Comparison of ENCODE assay signal across 9 mouse cellular contexts in genomic region chr16:14906393-14907100, GRCm38 (mm10). TPM values are rescaled to one million over a fixed set of nuclear protein-coding genes. Genes with fewer than 3 reads are reported as not detected.
DNase-seq lines count a peak whose midpoint lies in the region; ATAC-seq lines count a peak whose summit lies in the region.
"Had no signal": no experiment of that assay in that cellular context is flagged by ENCODE, and none has a peak within 500 bp of the region (broad histone marks: within the 10 kb centered on the region; RNA-seq: fewer than 3 reads in every experiment).

TSS of gene Efcab1 (plus strand) at chr16:14906606.

- peaks cover 4% of the 10 kb centered on the region; the same call in 1 of the 2 replicates for H3K27me3 ChIP-seq in heart, embryonic 16.5 days (ENCODE audit: control insufficient read depth, insufficient read depth, low read length)
- H3K27me3 ChIP-seq in hindbrain, embryonic 15.5 days: no peaks in the 10 kb centered on the region
- no peaks in the 10 kb centered on the region for H3K27me3 ChIP-seq in limb, embryonic 12.5 days

- DNase-seq in heart, adult 9 months (ENCODE audit: low spot score in 2 of 2): no peak
- DNase-seq in embryo, embryonic 11 days: peak; percentile 89
- peak; percentile 13 for DNase-seq in ovary, postnatal 14 days (ENCODE audit: low spot score)
- DNase-seq in spleen, postnatal 14 days (ENCODE audit: low spot score in 2 of 2): no peak
- DNase-seq in spleen, postnatal 10 days (ENCODE audit: low spot score in 2 of 2): no peak

- H3K36me3 ChIP-seq in heart, embryonic 16.5 days (ENCODE audit: control insufficient read depth, insufficient read depth): no peaks in the 10 kb centered on the region
- no peaks in the 10 kb centered on the region for H3K36me3 ChIP-seq in hindbrain, embryonic 15.5 days
- no peaks in the 10 kb centered on the region for H3K36me3 ChIP-seq in limb, embryonic 12.5 days

- no peaks in the 10 kb centered on the region for H3K4me1 ChIP-seq in heart, embryonic 16.5 days (ENCODE audit: control insufficient read depth, insufficient read depth, low read length)
- 0 out of 2 replicates have a peak, but pooled peaks cover 2% of the 10 kb centered on the region for H3K4me1 ChIP-seq in hindbrain, embryonic 15.5 days (replicated peaks)
- H3K4me1 ChIP-seq in limb, embryonic 12.5 days (replicated peaks): peaks cover 8% of the 10 kb centered on the region; the same call in 1 of the 2 replicates

- WGBS in heart, embryonic 16.5 days: 15% methylated on average over 15 of the region's 15 CpGs
- 10% methylated on average over 15 of the region's 15 CpGs for WGBS in hindbrain, embryonic 15.5 days
- 14% methylated on average over 15 of the region's 15 CpGs for WGBS in limb, embryonic 12.5 days

- H3K4me2 ChIP-seq in heart, embryonic 16.5 days (ENCODE audit: low read depth, low read length): peak within 1 kb of the TSS; percentile 38
- H3K4me2 ChIP-seq in hindbrain, embryonic 15.5 days: peak within 1 kb of the TSS; percentile 52
- peak within 1 kb of the TSS; percentile 51 for H3K4me2 ChIP-seq in limb, embryonic 12.5 days

- no peak within 1 kb of the TSS for H3K9ac ChIP-seq in heart, embryonic 16.5 days (ENCODE audit: low read length)
- H3K9ac ChIP-seq in hindbrain, embryonic 15.5 days: peak within 1 kb of the TSS; percentile 8
- H3K9ac ChIP-seq in limb, embryonic 12.5 days (replicated peaks): peak within 1 kb of the TSS; percentile 46

- H3K27ac ChIP-seq in heart, embryonic 16.5 days (ENCODE audit: low read length): no peak within 1 kb of the TSS
- H3K27ac ChIP-seq in hindbrain, embryonic 15.5 days (replicated peaks): peak within 1 kb of the TSS; percentile 63
- no peak within 1 kb of the TSS for H3K27ac ChIP-seq in limb, embryonic 12.5 days

- H3K4me3 ChIP-seq in heart, embryonic 16.5 days (ENCODE audit: low read length): no peak within 1 kb of the TSS
- peak within 1 kb of the TSS; percentile 34 for H3K4me3 ChIP-seq in hindbrain, embryonic 15.5 days
- peak within 1 kb of the TSS; percentile 33 for H3K4me3 ChIP-seq in limb, embryonic 12.5 days (replicated peaks)

- ATAC-seq in heart, embryonic 16.5 days (replicated peaks; ENCODE audit: extremely low read depth, insufficient read depth, low FRiP score): peak; percentile 69; the same call in 1 of the 2 replicates
- ATAC-seq in hindbrain, embryonic 15.5 days (ENCODE audit: low FRiP score, low read depth): peak; percentile 100
- peak; percentile 98 for ATAC-seq in limb, embryonic 12.5 days (ENCODE audit: insufficient number of reproducible peaks, insufficient read depth, low FRiP score, low TSS enrichment, low read depth)

- H3K9me3 ChIP-seq in heart, embryonic 16.5 days (replicated peaks; ENCODE audit: control insufficient read depth, low read length): no peaks in the 10 kb centered on the region
- H3K9me3 ChIP-seq in hindbrain, embryonic 15.5 days: no peaks in the 10 kb centered on the region
- H3K9me3 ChIP-seq in limb, embryonic 12.5 days: no peaks in the 10 kb centered on the region

RNA-seq across cellular contexts. Expression of gene Efcab1, which starts in this region (rescaled TPM):
- polyA plus RNA-seq in heart, embryonic 16.5 days (2015; fragmentation: Nextera tagmentation; extraction: Ambion mirVana): 1.3 and 2.2 TPM in 2 replicates
- polyA plus RNA-seq in hindbrain, embryonic 15.5 days (2015; fragmentation: Nextera tagmentation; extraction: Ambion mirVana): 13.1 and 14.3 TPM in 2 replicates
- 8.4 and 9.8 TPM in 2 replicates for polyA plus RNA-seq in limb, embryonic 12.5 days (2016; fragmentation: Nextera tagmentation; extraction: Ambion mirVana)
- polyA plus RNA-seq: liver, adult 2 months had no signal

Comparison
In these comparisons a context has a peak if more than half of its experiments do, and no peak if none do; other contexts are left out.
1. DNase-seq: peak in embryo, embryonic 11 days (single experiment) and ovary, postnatal 14 days (single experiment); none in heart, adult 9 months (0 of 2), spleen, postnatal 14 days (0 of 2) and spleen, postnatal 10 days (0 of 2).
2. Peak in every context shown above with its lines, with median percentiles within 50 percentile points of each other: ATAC-seq and H3K4me2 ChIP-seq.